Mouse (Mus musculus): Measurements from ENCODE around the gene Rcc1l.

- TF ChIP-seq CTCF (IDR thresholded peaks at IDR 0.05): no peak
- no peak for TF ChIP-seq EP300 (IDR thresholded peaks at IDR 0.05)
These were observed 2.0 kb upstream of the Rcc1l start for GRCm38 (mm10) chr5:134178536-134178935.
